Mouse (Mus musculus): ENCODE results near the gene Phox2b.

GRCm38 (mm10) chr5:67100564-67101394, 1.7 kb upstream of the Phox2b start:
- TF ChIP-seq ZC3H11A (IDR thresholded peaks at IDR 0.05; ENCODE audit: borderline replicate concordance, low read depth, low read length) (no peak), CHD2 (IDR thresholded peaks at IDR 0.05; ENCODE audit: low read depth, low read length) (no peak), HCFC1 (IDR thresholded peaks at IDR 0.05; ENCODE audit: borderline replicate concordance, insufficient read depth, low read length) (no peak)

Data from ES-E14 (cell line).